Mouse (Mus musculus) limb, embryonic 14.5 days (tissue): Measurements from ENCODE around the gene Pygb. TPM values are rescaled to one million over a fixed set of nuclear protein-coding genes. Genes with fewer than 3 reads are reported as not detected.

ENCODE experiments used
- ATAC-seq: fragments of 200-750 bp; cut with Nextera tagmentation; 2 replicates; pipeline ENCODE4 v1.8.0; 2017; ENCODE audit warnings: low read depth, moderate number of reproducible peaks, moderate TSS enrichment; ENCODE audit not compliant: low FRiP score
- DNase-seq: peaks from one replicate; pipeline ENCODE4 v3.0.0-alpha.2; 2015; ENCODE audit warnings: low spot score
- H3K27ac ChIP-seq: fragments of 300-500 bp; sonication (generic); replicated peaks from 2 replicates; pipeline ENCODE4 v1.5.1; 2014; ENCODE audit warnings: low read depth, mild to moderate bottlenecking, low read length, moderate library complexity, mixed read lengths
- H3K27me3 ChIP-seq: fragments of 300-500 bp; sonication (generic); 2 replicates; pipeline ENCODE4 v1.6.1; 2014; ENCODE audit warnings: low read length, mixed read lengths; ENCODE audit not compliant: control insufficient read depth, insufficient read depth
- H3K36me3 ChIP-seq: fragments of 300-500 bp; sonication (generic); 2 replicates; pipeline ENCODE4 v1.6.1; 2014; ENCODE audit warnings: mild to moderate bottlenecking, low read length, moderate library complexity, mixed read lengths; ENCODE audit not compliant: control insufficient read depth, insufficient read depth
- H3K4me1 ChIP-seq: fragments of 300-500 bp; sonication (generic); 2 replicates; pipeline ENCODE4 v1.6.1; 2014; ENCODE audit warnings: antibody characterized with exemption, low read length, mixed read lengths; ENCODE audit not compliant: control insufficient read depth, insufficient read depth
- H3K4me2 ChIP-seq: fragments of 300-500 bp; sonication (generic); replicated peaks from 2 replicates; pipeline ENCODE4 v1.6.1; 2014; ENCODE audit warnings: low read depth, mild to moderate bottlenecking, low read length, moderate library complexity; ENCODE audit not compliant: severe bottlenecking
- H3K4me3 ChIP-seq: fragments of 300-500 bp; sonication (generic); replicated peaks from 2 replicates; pipeline ENCODE4 v1.5.1; 2014; ENCODE audit warnings: low read length
- H3K9ac ChIP-seq: fragments of 300-500 bp; sonication (generic); 2 replicates; pipeline ENCODE4 v1.6.1; 2014; ENCODE audit warnings: mild to moderate bottlenecking, low read depth, low read length, moderate library complexity; ENCODE audit not compliant: severe bottlenecking
- H3K9me3 ChIP-seq: fragments of 300-500 bp; sonication (generic); 2 replicates; pipeline ENCODE4 v1.6.1; 2016; ENCODE audit warnings: low read length; ENCODE audit not compliant: control insufficient read depth
- POLR2A ChIP-seq: fragments of 200-500 bp; IDR thresholded peaks from 2 replicates; pipeline ENCODE4 v1.8.0; 2012; ENCODE audit warnings: inconsistent platforms, mild to moderate bottlenecking, moderate library complexity, borderline replicate concordance; ENCODE audit not compliant: insufficient read depth, insufficient read length; ENCODE audit errors: extremely low read depth
- WGBS: fragments of 180-500 bp; shearing (Covaris S2); extraction: QIAGEN DNeasy Blood & Tissue Kit; methylation state at CpG from one replicate; pipeline ENCODE4 v1.1.7; 2014; 5-methylcytosine and 5-hydroxymethylcytosine counted together
- polyA plus RNA-seq, 2 experiments: library from polyadenylated mRNA; depleted of rRNA in 1 of 2; stranded (reverse) in 1 of 2; unstranded in 1 of 2; fragments of >200 nt; fragmentation: Nextera tagmentation in 1 of 2; extraction: Ambion mirVana in 1 of 2; gene quantifications; 2 replicates each; pipeline versions ENCODE4 v1.2.1 to v1.2.3; 2012 to 2014

Pygb gene
- polyA plus RNA-seq (2012; rRNA removed) (61.3 and 62.3 TPM in 2 replicates), polyA plus RNA-seq (2014; fragmentation: Nextera tagmentation; extraction: Ambion mirVana) (65.2 and 78.5 TPM in 2 replicates)

DNA sequence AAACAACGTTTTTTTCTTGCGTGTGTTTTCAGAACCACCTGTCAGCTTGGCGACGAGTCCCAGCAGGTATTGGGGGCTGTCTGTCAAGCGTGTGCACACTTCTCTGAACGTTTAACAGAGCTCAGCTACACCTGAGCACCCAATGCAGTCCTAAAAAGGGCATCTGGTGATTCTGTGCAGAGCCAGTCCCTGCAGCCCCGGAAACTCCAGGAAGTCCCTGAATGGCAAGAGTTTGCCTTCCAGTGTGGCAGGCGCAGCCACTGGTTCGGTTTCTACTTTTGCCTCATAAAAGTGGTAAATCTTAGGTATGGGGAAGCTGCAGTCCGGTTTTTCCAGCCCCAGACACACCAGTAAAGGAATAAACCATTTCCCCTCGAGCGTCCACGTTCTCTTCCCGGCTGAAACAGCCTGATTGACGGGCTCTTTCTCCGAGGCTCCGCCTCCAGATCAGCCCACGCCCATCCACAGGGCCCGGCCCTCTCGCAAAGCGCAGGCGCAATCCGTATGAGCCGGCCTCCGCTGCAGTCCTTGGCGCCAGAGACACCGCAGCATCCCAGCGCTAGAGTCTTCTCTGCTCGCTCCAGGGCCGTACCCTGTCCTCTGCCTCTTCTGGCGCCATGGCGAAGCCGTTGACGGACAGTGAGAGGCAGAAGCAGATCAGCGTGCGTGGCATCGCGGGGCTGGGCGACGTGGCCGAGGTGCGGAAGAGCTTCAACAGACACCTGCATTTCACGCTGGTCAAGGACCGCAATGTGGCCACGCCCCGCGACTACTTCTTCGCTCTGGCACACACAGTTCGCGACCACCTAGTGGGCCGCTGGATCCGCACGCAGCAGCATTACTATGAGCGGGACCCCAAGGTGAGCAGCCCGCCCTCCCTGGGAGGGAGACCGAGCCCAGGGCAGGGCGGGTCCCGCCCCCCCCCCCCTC, at the start of gene Pygb:
TSS of gene Pygb (plus strand) at position 485 of the 930 bp plus-strand sequence.
- H3K27ac ChIP-seq, result peak within 1 kb of the TSS; percentile 58; the same call in 1 of the 2 replicates
- ATAC-seq, result peak; percentile 95

DNA sequence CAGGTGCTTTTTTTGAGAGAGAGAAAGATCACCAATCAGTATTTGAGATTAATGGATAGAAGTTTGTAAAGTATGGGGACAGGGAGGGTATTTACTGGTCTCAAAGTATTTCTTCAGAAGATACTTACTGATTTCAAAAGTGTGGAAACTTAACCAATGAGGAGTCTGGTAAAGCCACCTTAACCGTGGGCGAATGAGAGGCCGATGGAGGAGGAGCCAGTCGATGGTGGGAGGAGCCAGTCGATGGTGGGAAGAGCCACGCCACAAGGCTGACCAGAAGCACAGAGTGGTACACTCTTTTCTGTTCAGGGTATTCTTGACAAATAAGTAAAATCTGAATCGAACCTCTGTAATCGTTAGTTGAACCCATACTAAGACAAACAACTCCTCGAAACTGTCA, 48.7 kb upstream of the Pygb start:
- TF ChIP-seq POLR2A, result no peak
- Histone ChIP-seq H3K4me3 (no peak overlapping the region), H3K4me2 (no peak overlapping the region), H3K4me1 (no peaks in the 10 kb centered on the region), H3K27me3 (no peaks in the 10 kb centered on the region), H3K9ac (no peak overlapping the region), H3K27ac (no peak overlapping the region), H3K36me3 (no peaks in the 10 kb centered on the region), H3K9me3 (no peaks in the 10 kb centered on the region)
- ATAC-seq (no peak), DNase-seq (no peak)
- 80% methylated on average over 9 of the region's 9 CpGs for WGBS

More for the DNA sequence above, at the start of gene Pygb:
- 2% methylated on average over 46 of the region's 58 CpGs for WGBS
- peaks cover 5% of the 10 kb centered on the region; the same call in 1 of the 2 replicates for H3K36me3 ChIP-seq
- peak within 1 kb of the TSS; percentile 60 for H3K9ac ChIP-seq
- H3K4me2 ChIP-seq, result peak within 1 kb of the TSS; percentile 70
- TF ChIP-seq POLR2A, result peak; percentile 90; the same call in 1 of the 2 replicates
- H3K27me3 ChIP-seq, result no peaks in the 10 kb centered on the region
- DNase-seq, result peak; percentile 85
- H3K9me3 ChIP-seq, result no peaks in the 10 kb centered on the region
- H3K4me1 ChIP-seq, result peaks cover 23% of the 10 kb centered on the region
- H3K4me3 ChIP-seq, result peak within 1 kb of the TSS; percentile 80

DNA sequence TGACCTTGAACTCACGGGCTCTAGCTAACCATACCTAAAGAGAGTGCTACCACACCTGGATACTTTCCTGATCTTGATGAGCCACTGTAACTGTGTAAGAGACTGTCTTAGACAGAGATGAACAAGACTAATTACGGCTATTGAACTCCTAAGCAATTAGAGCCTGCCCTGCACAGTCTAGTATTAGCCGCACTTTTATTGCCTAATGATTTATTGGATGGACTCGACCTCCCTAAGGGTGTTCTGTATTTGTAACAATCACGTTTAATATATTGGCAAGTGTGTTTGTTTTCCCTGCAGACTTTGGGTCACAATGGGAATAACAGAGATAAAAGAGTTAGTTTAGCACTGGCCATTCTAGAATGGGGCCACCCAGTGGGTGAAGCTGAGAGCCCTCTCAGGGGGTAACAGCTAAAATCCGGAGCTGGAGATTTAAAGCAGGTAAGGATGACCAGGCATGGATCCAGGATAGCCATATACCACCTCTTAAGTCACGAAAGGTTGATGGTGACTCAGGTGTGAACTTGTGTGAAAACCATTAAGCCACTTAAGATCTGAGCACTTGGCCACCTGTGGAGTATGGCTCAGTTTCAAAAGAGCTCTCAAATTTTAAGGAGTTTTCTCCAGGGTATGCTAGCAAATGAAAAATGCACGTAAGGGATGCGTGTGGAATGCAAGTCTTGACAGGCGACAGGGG, 46.2 kb upstream of the Pygb start:
- ATAC-seq, result no peak
- TF ChIP-seq POLR2A, result no peak
- Histone ChIP-seq H3K36me3 (no peaks in the 10 kb centered on the region), H3K4me2 (no peak overlapping the region), H3K4me1 (no peaks in the 10 kb centered on the region), H3K27ac (no peak overlapping the region), H3K9me3 (no peaks in the 10 kb centered on the region), H3K27me3 (no peaks in the 10 kb centered on the region), H3K9ac (no peak overlapping the region), H3K4me3 (no peak overlapping the region)
- DNase-seq, result no peak
- WGBS, result 30% methylated on average over 10 of the region's 10 CpGs

DNA sequence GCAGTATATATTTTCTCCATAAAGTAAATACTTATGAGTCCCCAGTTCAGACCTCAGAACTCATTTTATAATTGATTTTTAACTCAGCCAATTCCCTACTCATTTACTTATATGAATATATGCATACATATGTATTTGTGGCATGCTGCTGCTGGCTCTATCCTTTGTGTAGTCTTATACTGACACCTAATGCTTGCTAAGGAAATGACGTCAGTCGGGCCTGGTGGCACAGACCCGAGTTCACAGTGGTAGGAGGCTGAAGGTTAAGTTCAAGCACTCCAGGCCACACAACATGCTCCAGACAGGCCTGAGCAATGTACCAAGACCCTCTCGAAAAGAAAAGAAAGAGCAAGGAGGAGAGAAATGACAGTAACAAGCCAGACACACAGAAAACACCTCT, 45.1 kb upstream of the Pygb start:
- no peak for TF ChIP-seq POLR2A
- ATAC-seq, result peak; percentile 44
- no peaks in the 10 kb centered on the region for H3K4me1 ChIP-seq
- H3K9me3 ChIP-seq, result no peaks in the 10 kb centered on the region
- H3K4me3 ChIP-seq, result no peak overlapping the region
- no peak overlapping the region for H3K9ac ChIP-seq
- H3K4me2 ChIP-seq, result no peak overlapping the region
- H3K36me3 ChIP-seq, result no peaks in the 10 kb centered on the region
- DNase-seq, result no peak
- H3K27ac ChIP-seq, result no peak overlapping the region
- WGBS, result 63% methylated on average over 4 of the region's 4 CpGs
- H3K27me3 ChIP-seq, result no peaks in the 10 kb centered on the region

DNA sequence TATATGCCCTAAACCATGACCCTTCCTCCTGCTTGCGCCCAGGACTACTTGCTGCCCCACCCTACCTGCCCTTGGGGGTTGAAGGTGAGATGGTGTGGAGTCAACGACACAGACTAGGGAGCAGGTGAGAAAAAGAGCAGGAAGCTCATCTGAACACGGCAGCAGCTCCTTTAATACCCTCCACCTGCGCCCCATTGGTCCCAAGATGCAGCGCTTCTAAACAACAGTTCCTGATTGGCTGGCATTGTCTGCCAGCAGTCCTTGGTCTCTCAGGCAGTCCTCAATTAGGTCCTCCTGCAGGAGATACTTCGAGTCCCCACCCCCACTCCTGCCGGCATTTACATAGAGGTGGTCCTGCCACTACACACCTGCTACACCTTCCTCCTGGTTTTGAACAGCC, 41.5 kb upstream of the Pygb start:
- TF ChIP-seq POLR2A, result no peak
- WGBS, result 69% methylated on average over 7 of the region's 7 CpGs
- Histone ChIP-seq H3K27me3 (no peaks in the 10 kb centered on the region), H3K4me2 (no peak overlapping the region), H3K27ac (no peak overlapping the region), H3K9ac (no peak overlapping the region), H3K4me3 (no peak overlapping the region), H3K9me3 (no peaks in the 10 kb centered on the region), H3K4me1 (peaks cover 6% of the 10 kb centered on the region; the same call in 1 of the 2 replicates), H3K36me3 (no peaks in the 10 kb centered on the region)
- DNase-seq (no peak), ATAC-seq (no peak)
